Mouse (Mus musculus) forebrain, postnatal 0 days (tissue): ENCODE data around the gene Plcl1. TPM values are rescaled to one million over a fixed set of nuclear protein-coding genes. Genes with fewer than 3 reads are reported as not detected.
A peak's percentile ranks its signal among the peaks of the same experiment; 100 is the strongest.

Source experiments
- ATAC-seq: fragments of 200-750 bp; cut with Nextera tagmentation; 2 replicates; pipeline ENCODE4 v1.8.0; 2017; ENCODE audit warnings: mild to moderate bottlenecking, moderate library complexity
- DNase-seq: peaks from one replicate; pipeline ENCODE4 v3.0.0-alpha.2; 2015
- H3K27ac ChIP-seq: fragments of 300-500 bp; sonication (generic); 2 replicates; pipeline ENCODE4 v1.5.1; 2014; ENCODE audit warnings: low read depth, mild to moderate bottlenecking, antibody characterized with exemption, low read length, moderate library complexity, mixed read lengths
- H3K27me3 ChIP-seq: fragments of 300-500 bp; sonication (generic); 2 replicates; pipeline ENCODE4 v1.6.1; 2014; ENCODE audit warnings: mild to moderate bottlenecking, low read length, mixed read lengths; ENCODE audit not compliant: insufficient read depth
- H3K36me3 ChIP-seq: fragments of 300-500 bp; sonication (generic); 2 replicates; pipeline ENCODE4 v1.6.1; 2014; ENCODE audit warnings: mild to moderate bottlenecking, moderate library complexity; ENCODE audit not compliant: insufficient read depth
- H3K4me1 ChIP-seq: fragments of 300-500 bp; sonication (generic); 2 replicates; pipeline ENCODE4 v1.6.1; 2014; ENCODE audit warnings: antibody characterized with exemption; ENCODE audit not compliant: insufficient read depth
- H3K4me2 ChIP-seq: fragments of 300-500 bp; sonication (generic); 2 replicates; pipeline ENCODE4 v1.6.1; 2014; ENCODE audit warnings: low read depth, mild to moderate bottlenecking, moderate library complexity
- H3K4me3 ChIP-seq: fragments of 300-500 bp; sonication (generic); 2 replicates; pipeline ENCODE4 v1.5.1; 2014; ENCODE audit warnings: low read depth, low read length, mixed read lengths
- H3K9ac ChIP-seq: fragments of 300-500 bp; sonication (generic); 2 replicates; pipeline ENCODE4 v1.6.1; 2014; ENCODE audit warnings: mild to moderate bottlenecking
- H3K9me3 ChIP-seq: fragments of 300-500 bp; sonication (generic); 2 replicates; pipeline ENCODE4 v1.6.1; 2016; ENCODE audit warnings: low read length
- CTCF ChIP-seq: sonication (generic); IDR thresholded peaks from 2 replicates; pipeline ENCODE4 v1.5.1; 2016; ENCODE audit warnings: antibody characterized with exemption, control low read depth, low read depth
- WGBS: fragments of 180-500 bp; shearing (Covaris S2); extraction: QIAGEN DNeasy Blood & Tissue Kit; methylation state at CpG from one replicate; pipeline ENCODE4 v1.1.7; 2014; 5-methylcytosine and 5-hydroxymethylcytosine counted together
- polyA plus RNA-seq: library from polyadenylated mRNA; unstranded; fragments of >200 nt; fragmentation: Nextera tagmentation; extraction: Ambion mirVana; gene quantifications from 2 replicates; pipeline ENCODE4 v1.2.1, GENCODE M21; 2015
- total RNA-seq: library from RNA; depleted of rRNA; stranded (reverse); fragments of >200 nt; gene quantifications from 2 replicates; pipeline ENCODE4 v1.2.3, GENCODE M21; 2014

Gene Plcl1
- total and polyA plus RNA-seq, 2 experiments from 2014 or later, result 3.0 to 7.7 TPM

DNA sequence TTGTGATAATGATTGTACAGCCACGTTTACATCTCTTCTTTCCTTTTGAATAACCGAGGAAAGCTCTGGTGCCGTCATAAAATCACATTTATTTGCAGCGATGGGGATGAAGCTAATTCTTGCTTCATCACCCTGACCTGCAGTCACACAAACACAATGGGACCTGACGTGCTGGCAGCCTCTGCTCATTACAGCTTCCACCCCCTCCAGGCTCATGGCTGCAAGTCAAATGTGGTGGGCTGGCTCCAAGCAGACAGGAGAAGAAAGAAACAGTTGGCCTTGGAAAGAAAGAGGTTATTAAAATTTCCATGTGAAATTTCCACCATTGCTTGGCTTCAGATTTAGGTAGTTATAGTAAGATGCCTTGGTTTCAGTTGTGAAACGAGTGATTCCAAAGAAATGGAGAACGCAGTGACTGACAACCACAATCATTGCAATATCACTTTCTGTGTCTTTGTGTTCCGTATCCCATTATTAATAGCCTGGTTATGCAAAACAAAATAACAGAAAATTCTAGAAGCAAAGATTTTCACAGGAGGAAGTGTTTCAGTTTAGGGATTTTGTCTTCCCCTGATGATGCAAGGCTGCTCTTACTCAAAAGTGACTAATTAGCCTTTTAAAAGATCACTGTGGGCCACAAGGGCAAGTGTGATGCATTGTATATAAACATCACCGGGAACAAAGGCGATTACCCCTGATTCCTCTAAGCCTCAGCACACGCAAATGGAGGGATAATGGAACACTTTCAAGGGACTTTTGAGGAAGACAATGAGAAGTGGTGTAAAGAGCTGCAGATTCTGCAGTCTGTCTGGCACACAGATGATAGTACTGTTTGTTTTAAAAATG is 260.3 kb downstream of the Plcl1 start:
- ATAC-seq (peak; percentile 84), DNase-seq (peak; percentile 76)
- no peaks in the 10 kb centered on the region for H3K36me3 ChIP-seq
- peaks cover 21% of the 10 kb centered on the region for H3K4me1 ChIP-seq
- peak overlapping the region; percentile 75 for H3K27ac ChIP-seq
- H3K4me2 ChIP-seq, result peak overlapping the region; percentile 39
- 5% methylated on average over 11 of the region's 11 CpGs for WGBS
- H3K9me3 ChIP-seq, result no peaks in the 10 kb centered on the region
- no peak overlapping the region for H3K4me3 ChIP-seq
- no peaks in the 10 kb centered on the region; the same call in 1 of the 2 replicates for H3K27me3 ChIP-seq
- TF ChIP-seq CTCF, result no peak
- peak overlapping the region; percentile 34; the same call in 1 of the 2 replicates for H3K9ac ChIP-seq

DNA sequence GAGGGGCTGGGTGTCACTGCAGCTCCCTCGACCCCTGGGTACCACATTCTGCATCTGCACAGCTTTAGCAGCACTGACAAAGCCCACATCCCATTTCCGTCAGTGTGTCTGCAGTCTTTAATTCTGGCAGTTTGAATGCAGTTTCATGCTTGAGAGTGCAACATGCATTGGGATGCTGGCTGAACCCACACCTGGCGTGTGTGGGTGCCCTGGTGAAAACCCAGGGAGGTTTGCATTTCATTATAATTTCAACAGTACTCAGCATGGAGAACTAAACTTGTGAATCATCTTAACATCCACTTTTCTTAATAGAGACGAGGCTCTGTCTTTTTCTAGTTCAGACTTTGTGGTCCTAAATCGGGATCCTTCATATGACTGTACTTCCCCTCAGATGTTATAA is 261.1 kb downstream of the Plcl1 start:
- DNase-seq, result no peak
- ATAC-seq, result no peak; the same call in 1 of the 2 replicates
- Histone ChIP-seq H3K4me3 (no peak overlapping the region), H3K4me1 (peaks cover 21% of the 10 kb centered on the region), H3K9ac (no peak overlapping the region), H3K27ac (peak overlapping the region; percentile 75), H3K9me3 (no peaks in the 10 kb centered on the region), H3K36me3 (no peaks in the 10 kb centered on the region), H3K4me2 (peak overlapping the region; percentile 39; the same call in 1 of the 2 replicates), H3K27me3 (no peaks in the 10 kb centered on the region; the same call in 1 of the 2 replicates)
- TF ChIP-seq CTCF, result no peak
- WGBS, result 32% methylated on average over 5 of the region's 5 CpGs

DNA sequence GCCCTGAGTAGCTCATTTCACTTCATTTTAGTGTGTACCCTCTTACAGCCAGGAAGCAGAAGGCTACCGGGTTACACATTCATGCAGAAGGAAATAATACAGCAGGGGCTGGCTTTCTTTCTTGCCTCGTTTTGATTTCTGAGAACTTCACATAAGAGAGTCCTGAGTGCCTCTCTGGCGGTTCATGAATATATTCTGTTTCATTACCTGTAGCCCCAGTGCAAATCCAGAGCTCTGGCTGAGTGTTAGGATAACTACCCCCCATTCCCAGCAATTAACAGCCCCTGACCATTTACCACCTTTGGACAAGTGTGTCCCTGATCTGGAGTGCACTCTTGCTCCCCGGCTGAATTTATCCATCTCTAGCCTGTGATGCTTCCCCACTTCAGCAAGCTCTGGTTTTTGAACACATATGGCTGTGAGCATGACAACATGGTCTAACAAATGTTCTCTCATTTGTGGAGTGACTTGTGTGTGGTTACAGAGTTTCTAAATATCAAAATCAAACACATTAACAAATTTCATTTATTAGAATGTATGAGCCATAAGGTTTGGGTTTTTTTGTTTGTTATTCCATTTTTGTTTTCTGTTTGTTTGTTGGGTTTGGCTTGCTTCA is 263.0 kb downstream of the Plcl1 start:
- ATAC-seq (no peak; the same call in 1 of the 2 replicates), DNase-seq (peak; percentile 20)
- H3K9ac ChIP-seq, result no peak overlapping the region
- TF ChIP-seq CTCF, result no peak
- WGBS, result 19% methylated on average over 4 of the region's 4 CpGs
- peaks cover 21% of the 10 kb centered on the region for H3K4me1 ChIP-seq
- H3K4me2 ChIP-seq, result no peak overlapping the region
- no peaks in the 10 kb centered on the region; the same call in 1 of the 2 replicates for H3K27me3 ChIP-seq
- H3K4me3 ChIP-seq, result no peak overlapping the region
- 0 out of 2 replicates have a peak overlapping the region, but pooled peaks have one; percentile 15 for H3K27ac ChIP-seq
- no peaks in the 10 kb centered on the region for H3K9me3 ChIP-seq
- no peaks in the 10 kb centered on the region for H3K36me3 ChIP-seq

DNA sequence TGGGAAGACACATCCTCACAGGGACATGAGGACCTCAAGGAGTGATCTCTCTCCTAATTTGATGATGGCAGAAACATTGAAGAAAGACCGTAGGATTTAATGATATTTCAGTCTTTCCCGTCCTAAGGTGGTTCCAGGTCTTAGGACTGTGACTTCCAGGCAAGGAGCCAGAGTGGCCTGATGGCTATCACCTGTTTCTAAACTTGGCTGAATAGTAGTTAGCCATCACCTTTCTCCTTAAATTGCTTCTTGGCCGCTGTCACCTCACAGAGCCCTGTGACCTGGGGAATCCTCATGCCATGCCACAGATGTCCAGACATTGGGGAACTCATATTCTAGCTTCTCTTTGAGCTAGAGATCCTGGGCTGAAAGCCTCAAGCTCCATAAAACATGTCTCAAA is 277.0 kb downstream of the Plcl1 start:
- no peak for DNase-seq
- Histone ChIP-seq H3K9ac (no peak overlapping the region), H3K27me3 (no peaks in the 10 kb centered on the region), H3K4me3 (no peak overlapping the region), H3K36me3 (no peaks in the 10 kb centered on the region), H3K9me3 (no peaks in the 10 kb centered on the region), H3K4me2 (no peak overlapping the region), H3K4me1 (no peaks in the 10 kb centered on the region), H3K27ac (no peak overlapping the region)
- no peak for ATAC-seq
- WGBS, result 99% methylated on average over 3 of the region's 3 CpGs
- no peak for TF ChIP-seq CTCF

DNA sequence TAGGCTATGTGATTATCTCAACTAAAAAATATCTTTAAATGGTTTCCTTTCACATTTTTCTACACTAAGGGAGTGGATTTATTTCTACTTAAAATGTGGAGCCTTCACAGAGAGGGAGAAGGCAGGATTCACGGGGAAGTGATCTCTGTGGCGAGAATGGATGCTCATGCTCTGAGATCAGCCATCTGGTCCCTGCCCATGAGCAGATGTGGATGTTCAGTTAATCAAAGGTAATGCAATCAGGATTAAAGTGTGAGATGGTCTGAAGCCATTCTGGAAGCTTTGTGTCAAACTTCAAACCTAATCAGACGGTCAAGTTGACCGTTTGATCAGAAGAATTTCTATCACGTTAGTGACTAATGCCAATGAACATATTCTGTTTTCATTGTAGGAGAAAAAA is 280.5 kb downstream of the Plcl1 start:
- no peak overlapping the region for H3K9ac ChIP-seq
- no peaks in the 10 kb centered on the region for H3K36me3 ChIP-seq
- H3K4me3 ChIP-seq, result no peak overlapping the region
- ATAC-seq (no peak), DNase-seq (no peak)
- no peaks in the 10 kb centered on the region for H3K27me3 ChIP-seq
- H3K9me3 ChIP-seq, result no peaks in the 10 kb centered on the region
- no peaks in the 10 kb centered on the region for H3K4me1 ChIP-seq
- 68% methylated on average over 5 of the region's 5 CpGs for WGBS
- no peak overlapping the region for H3K27ac ChIP-seq
- H3K4me2 ChIP-seq, result no peak overlapping the region
- no peak for TF ChIP-seq CTCF

DNA sequence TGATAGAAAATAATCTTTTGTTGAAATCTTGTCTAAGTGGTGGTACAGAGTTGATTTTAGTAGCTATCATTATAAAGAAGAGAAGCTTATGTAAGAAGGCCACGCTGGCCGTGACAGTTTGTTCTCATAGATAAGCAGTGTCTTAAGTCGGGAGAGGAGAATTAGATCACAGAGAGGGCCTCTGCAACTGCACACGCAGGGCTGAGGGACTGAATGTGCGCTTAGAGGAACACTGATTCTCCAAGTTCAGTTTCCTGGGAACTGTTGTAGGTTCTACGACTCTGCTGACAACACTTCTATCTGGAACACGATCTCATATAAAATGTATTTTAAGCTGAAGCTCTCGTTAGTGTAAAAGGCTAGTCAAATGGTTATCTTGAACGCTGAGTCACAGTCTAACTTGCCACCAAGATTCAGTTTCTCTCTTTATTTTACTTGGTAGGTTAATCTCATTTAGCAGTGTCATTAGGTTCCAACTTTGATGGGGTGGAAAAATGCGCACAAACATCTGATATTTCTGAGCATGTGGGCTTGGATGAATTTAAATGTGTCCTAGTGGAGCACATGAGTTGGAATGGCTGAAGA is 288.0 kb downstream of the Plcl1 start:
- Histone ChIP-seq H3K9me3 (no peaks in the 10 kb centered on the region), H3K27me3 (no peaks in the 10 kb centered on the region), H3K36me3 (no peaks in the 10 kb centered on the region), H3K4me2 (no peak overlapping the region), H3K27ac (no peak overlapping the region), H3K4me1 (no peaks in the 10 kb centered on the region), H3K4me3 (no peak overlapping the region), H3K9ac (no peak overlapping the region)
- no peak for DNase-seq
- TF ChIP-seq CTCF, result no peak
- WGBS, result 74% methylated on average over 10 of the region's 10 CpGs
- no peak for ATAC-seq

DNA sequence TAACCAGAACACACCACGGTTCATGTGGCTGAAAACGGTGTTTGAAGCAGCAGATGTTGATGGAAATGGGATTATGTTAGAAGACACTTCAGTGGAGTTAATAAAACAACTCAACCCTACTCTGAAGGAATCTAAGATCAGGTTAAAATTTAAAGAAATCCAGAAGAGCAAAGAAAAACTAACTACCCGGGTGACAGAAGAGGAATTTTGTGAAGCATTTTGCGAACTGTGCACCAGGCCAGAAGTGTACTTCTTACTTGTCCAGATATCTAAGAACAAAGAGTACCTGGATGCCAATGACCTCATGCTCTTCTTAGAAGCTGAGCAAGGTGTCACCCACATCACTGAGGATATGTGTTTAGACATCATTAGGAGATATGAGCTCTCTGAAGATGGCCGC is 290.5 kb downstream of the Plcl1 start:
- 99% methylated on average over 5 of the region's 5 CpGs for WGBS
- no peaks in the 10 kb centered on the region for H3K9me3 ChIP-seq

More for the DNA sequence above, 290.5 kb downstream of the Plcl1 start:
- Histone ChIP-seq H3K4me1 (no peaks in the 10 kb centered on the region), H3K27ac (no peak overlapping the region), H3K27me3 (no peaks in the 10 kb centered on the region), H3K36me3 (no peaks in the 10 kb centered on the region), H3K4me2 (no peak overlapping the region), H3K4me3 (no peak overlapping the region), H3K9ac (no peak overlapping the region)
- DNase-seq (no peak), ATAC-seq (no peak)
- TF ChIP-seq CTCF, result no peak
